In genomic region chr9:25022439-25022838, GRCm38 (mm10) we compare ENCODE assay signal across 27 mouse cellular contexts.
DNase-seq lines count a peak whose midpoint lies in the region; ATAC-seq and TF ChIP-seq lines count a peak whose summit lies in the region.
"Had no signal": no experiment of that assay in that cellular context is flagged by ENCODE, and none has a peak within 500 bp of the region (broad histone marks: within the 10 kb centered on the region; RNA-seq: fewer than 3 reads in every experiment).

No protein-coding gene starts in this region.

- no peak for TF ChIP-seq EP300 in lung, postnatal 0 days (IDR thresholded peaks at IDR 0.05)

- ATAC-seq in forebrain, postnatal 0 days: 0 out of 2 replicates have a peak, but pooled peaks have one; percentile 38
- no peak for ATAC-seq in lung, postnatal 0 days
- ATAC-seq: activated CD4-positive, CD25-positive, alpha-beta regulatory T cell, adult 4 months; forebrain, embryonic 13.5 days; forebrain, embryonic 16.5 days; intestine, embryonic 15.5 days had no signal

- no peak overlapping the region for H3K4me3 ChIP-seq in forebrain, postnatal 0 days (ENCODE audit: low read depth, low read length)
- H3K4me3 ChIP-seq in forebrain, embryonic 10.5 days: no peak overlapping the region
- H3K4me3 ChIP-seq in lung, postnatal 0 days (ENCODE audit: low read depth, low read length): no peak overlapping the region
- H3K4me3 ChIP-seq: embryonic facial prominence, embryonic 15.5 days; forebrain, embryonic 13.5 days; gastrocnemius, adult 2 months; heart, adult 2 months; hindbrain, embryonic 12.5 days; hindbrain, embryonic 15.5 days; intestine, embryonic 15.5 days had no signal

- peak; percentile 7 for DNase-seq in forebrain, postnatal 0 days
- no peak for DNase-seq in forebrain, embryonic 10.5 days (ENCODE audit: extremely low spot score, low spot score)
- peak; percentile 24 for DNase-seq in lung, postnatal 0 days (ENCODE audit: low spot score)
- DNase-seq in lung, postnatal 25 days (ENCODE audit: low spot score): no peak
- peak; percentile 30 for DNase-seq in NIH3T3 (ENCODE audit: low read depth)
- DNase-seq in fibroblast of lung, adult 2 months (ENCODE audit: low read depth): peak; percentile 30
- DNase-seq in kidney, postnatal 4 days: no peak
- no peak for DNase-seq in ovary, postnatal 10 days (ENCODE audit: low spot score)
- DNase-seq: adrenal gland, adult 8-10 months; adrenal gland, postnatal 25 days; cerebellum, adult 11-12 months; cerebellum, adult 8-10 months; cerebellum, postnatal 10 days; cerebellum, postnatal 36 days; embryo, embryonic 11 days; gastrocnemius, adult 2 months; gastrocnemius, postnatal 14 days; heart, adult 2 months; kidney, adult 11 months had no signal

- no peak overlapping the region for H3K27ac ChIP-seq in forebrain, postnatal 0 days (ENCODE audit: low read depth, low read length)
- H3K27ac ChIP-seq in forebrain, embryonic 10.5 days: no peak overlapping the region
- H3K27ac ChIP-seq in lung, postnatal 0 days (ENCODE audit: low read length): no peak overlapping the region
- H3K27ac ChIP-seq: embryonic facial prominence, embryonic 15.5 days; forebrain, embryonic 13.5 days; gastrocnemius, adult 2 months; heart, adult 2 months; hindbrain, embryonic 12.5 days; hindbrain, embryonic 15.5 days; intestine, embryonic 15.5 days had no signal

- 76% methylated on average over 4 of the region's 4 CpGs for WGBS in forebrain, postnatal 0 days
- WGBS in forebrain, embryonic 10.5 days: 87% methylated on average over 4 of the region's 4 CpGs
- WGBS in lung, postnatal 0 days: 73% methylated on average over 4 of the region's 4 CpGs

- H3K4me1 ChIP-seq in forebrain, postnatal 0 days (ENCODE audit: insufficient read depth): no peaks in the 10 kb centered on the region
- no peaks in the 10 kb centered on the region for H3K4me1 ChIP-seq in forebrain, embryonic 10.5 days
- no peaks in the 10 kb centered on the region for H3K4me1 ChIP-seq in lung, postnatal 0 days (ENCODE audit: insufficient read depth, low read depth, low read length)
- H3K4me1 ChIP-seq: embryonic facial prominence, embryonic 15.5 days; forebrain, embryonic 13.5 days; hindbrain, embryonic 12.5 days; hindbrain, embryonic 15.5 days; intestine, embryonic 15.5 days had no signal

- no peaks in the 10 kb centered on the region for H3K27me3 ChIP-seq in forebrain, postnatal 0 days (ENCODE audit: insufficient read depth, low read length)
- H3K27me3 ChIP-seq in forebrain, embryonic 10.5 days (ENCODE audit: poor library complexity, severe bottlenecking): no peaks in the 10 kb centered on the region
- no peaks in the 10 kb centered on the region for H3K27me3 ChIP-seq in lung, postnatal 0 days (replicated peaks; ENCODE audit: insufficient read depth, low read length)
- H3K27me3 ChIP-seq: embryonic facial prominence, embryonic 15.5 days; forebrain, embryonic 13.5 days; hindbrain, embryonic 12.5 days; hindbrain, embryonic 15.5 days; intestine, embryonic 15.5 days had no signal

- no peaks in the 10 kb centered on the region for H3K36me3 ChIP-seq in forebrain, postnatal 0 days (ENCODE audit: insufficient read depth)
- no peaks in the 10 kb centered on the region for H3K36me3 ChIP-seq in forebrain, embryonic 10.5 days (replicated peaks)
- H3K36me3 ChIP-seq in lung, postnatal 0 days (ENCODE audit: insufficient read depth, low read length): no peaks in the 10 kb centered on the region
- H3K36me3 ChIP-seq: embryonic facial prominence, embryonic 15.5 days; hindbrain, embryonic 12.5 days; hindbrain, embryonic 15.5 days; intestine, embryonic 15.5 days had no signal

- H3K9me3 ChIP-seq in forebrain, postnatal 0 days (ENCODE audit: low read length): no peaks in the 10 kb centered on the region
- no peaks in the 10 kb centered on the region for H3K9me3 ChIP-seq in forebrain, embryonic 10.5 days
- no peaks in the 10 kb centered on the region for H3K9me3 ChIP-seq in lung, postnatal 0 days (ENCODE audit: low read length)
- H3K9me3 ChIP-seq: embryonic facial prominence, embryonic 15.5 days; forebrain, embryonic 13.5 days; hindbrain, embryonic 12.5 days; hindbrain, embryonic 15.5 days; intestine, embryonic 15.5 days had no signal

- TF ChIP-seq CTCF in forebrain, postnatal 0 days (IDR thresholded peaks at IDR 0.05; ENCODE audit: low read depth): no peak
- TF ChIP-seq CTCF in lung, postnatal 0 days (IDR thresholded peaks at IDR 0.05): no peak

- no peak overlapping the region for H3K9ac ChIP-seq in forebrain, postnatal 0 days
- H3K9ac ChIP-seq in lung, postnatal 0 days (replicated peaks; ENCODE audit: low read depth): no peak overlapping the region
- H3K9ac ChIP-seq: embryonic facial prominence, embryonic 15.5 days; forebrain, embryonic 13.5 days; hindbrain, embryonic 12.5 days; hindbrain, embryonic 15.5 days; intestine, embryonic 15.5 days had no signal

- no peak overlapping the region for H3K4me2 ChIP-seq in forebrain, postnatal 0 days (ENCODE audit: low read depth)
- no peak overlapping the region for H3K4me2 ChIP-seq in lung, postnatal 0 days (replicated peaks; ENCODE audit: low read depth, low read length)
- H3K4me2 ChIP-seq: embryonic facial prominence, embryonic 15.5 days; forebrain, embryonic 13.5 days; heart, embryonic 11.5 days; hindbrain, embryonic 12.5 days; hindbrain, embryonic 15.5 days; intestine, embryonic 15.5 days had no signal

Comparison
In these comparisons a context has a peak if more than half of its experiments do, and no peak if none do; other contexts are left out.
1. DNase-seq: peak in forebrain, postnatal 0 days (single experiment), lung, postnatal 0 days (single experiment), NIH3T3 (single experiment) and fibroblast of lung, adult 2 months (single experiment); none in forebrain, embryonic 10.5 days (single experiment), lung, postnatal 25 days (single experiment), kidney, postnatal 4 days (0 of 2) and ovary, postnatal 10 days (single experiment).